Mouse (Mus musculus) liver, postnatal 0 days (tissue): Measurements from ENCODE around the gene Lypd5. TPM values are rescaled to one million over a fixed set of nuclear protein-coding genes. Genes with fewer than 3 reads are reported as not detected.

ENCODE experiments used
- ATAC-seq: fragments of 200-750 bp; cut with Nextera tagmentation; 2 replicates; pipeline ENCODE4 v1.8.0; 2017; ENCODE audit warnings: mild to moderate bottlenecking, moderate library complexity
- DNase-seq: peaks from one replicate; pipeline ENCODE4 v3.0.0-alpha.2; 2016
- H3K27ac ChIP-seq: fragments of 300-500 bp; sonication (generic); 2 replicates; pipeline ENCODE4 v1.5.1; 2014; ENCODE audit warnings: antibody characterized with exemption, moderate library complexity, mild to moderate bottlenecking, low read depth
- H3K27me3 ChIP-seq: fragments of 300-500 bp; sonication (generic); 2 replicates; pipeline ENCODE4 v1.6.1; 2014; ENCODE audit warnings: low read length, control low read depth, mixed read lengths; ENCODE audit not compliant: insufficient read depth
- H3K36me3 ChIP-seq: fragments of 300-500 bp; sonication (generic); replicated peaks from 2 replicates; pipeline ENCODE4 v1.6.1; 2014; ENCODE audit warnings: mild to moderate bottlenecking, control low read depth, low read length, moderate library complexity, mixed read lengths; ENCODE audit not compliant: insufficient read depth
- H3K4me1 ChIP-seq: fragments of 300-500 bp; sonication (generic); 2 replicates; pipeline ENCODE4 v1.6.1; 2014; ENCODE audit warnings: antibody characterized with exemption, mild to moderate bottlenecking, control low read depth; ENCODE audit not compliant: insufficient read depth
- H3K4me2 ChIP-seq: fragments of 300-500 bp; sonication (generic); 2 replicates; pipeline ENCODE4 v1.6.1; 2014; ENCODE audit warnings: low read depth, mild to moderate bottlenecking, low read length, moderate library complexity, mixed read lengths
- H3K4me3 ChIP-seq: fragments of 300-500 bp; sonication (generic); 2 replicates; pipeline ENCODE4 v1.5.1; 2014; ENCODE audit warnings: low read depth, low read length
- H3K9ac ChIP-seq: fragments of 300-500 bp; sonication (generic); replicated peaks from 2 replicates; pipeline ENCODE4 v1.6.1; 2014; ENCODE audit warnings: mild to moderate bottlenecking, moderate library complexity
- H3K9me3 ChIP-seq: fragments of 300-500 bp; sonication (generic); 2 replicates; pipeline ENCODE4 v1.6.1; 2016; ENCODE audit warnings: mild to moderate bottlenecking, control low read depth, low read length, mixed read lengths
- CTCF ChIP-seq: sonication (generic); IDR thresholded peaks from 2 replicates; pipeline ENCODE4 v1.5.1; 2016; ENCODE audit warnings: antibody characterized with exemption, low read depth
- EP300 ChIP-seq: IDR thresholded peaks from 2 replicates; pipeline ENCODE4 v1.6.1; 2016; ENCODE audit warnings: antibody characterized with exemption, low read depth, mild to moderate bottlenecking
- WGBS: fragments of 180-500 bp; shearing (Covaris S2); extraction: QIAGEN DNeasy Blood & Tissue Kit; methylation state at CpG from one replicate; pipeline ENCODE4 v1.1.7; 2014; ENCODE audit not compliant: insufficient replicate concordance; 5-methylcytosine and 5-hydroxymethylcytosine counted together
- polyA plus RNA-seq: library from polyadenylated mRNA; unstranded; fragments of >200 nt; fragmentation: Nextera tagmentation; extraction: Ambion mirVana; gene quantifications from 2 replicates; pipeline ENCODE4 v1.2.1, GENCODE M21; 2015

Gene Lypd5
- polyA plus RNA-seq, result 0.06 TPM in 1 of 2 replicates, not detected in the other

GRCm38 (mm10) chr7:24348896-24349295 is at the start of gene Lypd5:
Lypd5 (plus strand) TSS chr7:24349196.
- H3K4me3 ChIP-seq, result no peak within 1 kb of the TSS

GRCm38 (mm10) chr7:24299823-24300481 is 49.0 kb upstream of the Lypd5 start:
- Histone ChIP-seq H3K4me1 (peaks cover 15% of the 10 kb centered on the region), H3K9me3 (no peaks in the 10 kb centered on the region), H3K9ac (peak overlapping the region; percentile 3; the same call in 1 of the 2 replicates), H3K27me3 (0 out of 2 replicates have a peak, but pooled peaks cover 4% of the 10 kb centered on the region), H3K4me2 (peak overlapping the region; percentile 98), H3K27ac (no peak overlapping the region), H3K4me3 (peak overlapping the region; percentile 79), H3K36me3 (no peaks in the 10 kb centered on the region)
- TF ChIP-seq CTCF (no peak), EP300 (no peak)
- WGBS, result 4% methylated on average over 18 of the region's 18 CpGs
- DNase-seq (no peak), ATAC-seq (peak; percentile 21; the same call in 1 of the 2 replicates)

More at GRCm38 (mm10) chr7:24348896-24349295, at the start of gene Lypd5:
- Histone ChIP-seq H3K36me3 (no peaks in the 10 kb centered on the region), H3K27me3 (no peaks in the 10 kb centered on the region), H3K9ac (no peak within 1 kb of the TSS), H3K9me3 (no peaks in the 10 kb centered on the region), H3K4me2 (no peak within 1 kb of the TSS), H3K27ac (no peak within 1 kb of the TSS), H3K4me1 (no peaks in the 10 kb centered on the region)
- DNase-seq (no peak), ATAC-seq (no peak)
- 38% methylated on average over 6 of the region's 6 CpGs for WGBS
- TF ChIP-seq EP300 (no peak), CTCF (no peak)

- peak; percentile 73 for DNase-seq
- WGBS, result 4% methylated on average over 13 of the region's 13 CpGs
- H3K27me3 ChIP-seq, result 0 out of 2 replicates have a peak, but pooled peaks cover 4% of the 10 kb centered on the region
Observed at GRCm38 (mm10) chr7:24300771-24301282, 48.2 kb upstream of the Lypd5 start, which contains the start of gene Zfp61. Zfp61 (minus strand) TSS chr7:24301232.

GRCm38 (mm10) chr7:24315726-24316566 is 33.0 kb upstream of the Lypd5 start:
- DNase-seq, result no peak
- 28% methylated on average over 28 of the region's 29 CpGs for WGBS
- peak; percentile 47 for ATAC-seq

More at GRCm38 (mm10) chr7:24300771-24301282, 48.2 kb upstream of the Lypd5 start, which contains the start of gene Zfp61:
- Histone ChIP-seq H3K4me2 (peak within 1 kb of the TSS; percentile 98), H3K27ac (no peak within 1 kb of the TSS), H3K4me1 (peaks cover 15% of the 10 kb centered on the region), H3K9me3 (no peaks in the 10 kb centered on the region), H3K4me3 (peak within 1 kb of the TSS; percentile 79), H3K36me3 (no peaks in the 10 kb centered on the region), H3K9ac (peak within 1 kb of the TSS; percentile 18; the same call in 1 of the 2 replicates)
- ATAC-seq, result peak; percentile 48; the same call in 1 of the 2 replicates
- TF ChIP-seq CTCF, result no peak
- no peak for TF ChIP-seq EP300

GRCm38 (mm10) chr7:24316567-24317092 is 32.4 kb upstream of the Lypd5 start, which contains the start of gene Zfp94:
Zfp94 (minus strand) TSS chr7:24316666.
- Histone ChIP-seq H3K4me1 (peaks cover 13% of the 10 kb centered on the region), H3K4me2 (peak within 1 kb of the TSS; percentile 81), H3K27ac (peak within 1 kb of the TSS; percentile 52), H3K36me3 (no peaks in the 10 kb centered on the region), H3K9me3 (no peaks in the 10 kb centered on the region), H3K9ac (peak within 1 kb of the TSS; percentile 36), H3K27me3 (no peaks in the 10 kb centered on the region), H3K4me3 (peak within 1 kb of the TSS; percentile 55)
- under 1% methylated on average over 33 of the region's 33 CpGs for WGBS
- peak; percentile 98 for ATAC-seq
- DNase-seq, result peak; percentile 91
- TF ChIP-seq EP300 (no peak), CTCF (no peak)

More at GRCm38 (mm10) chr7:24315726-24316566, 33.0 kb upstream of the Lypd5 start:
- no peaks in the 10 kb centered on the region for H3K36me3 ChIP-seq
- TF ChIP-seq CTCF (no peak), EP300 (no peak)
- H3K4me3 ChIP-seq, result peak overlapping the region; percentile 55
- no peaks in the 10 kb centered on the region for H3K27me3 ChIP-seq
- peak overlapping the region; percentile 81 for H3K4me2 ChIP-seq
- H3K27ac ChIP-seq, result no peak overlapping the region
- H3K9ac ChIP-seq, result peak overlapping the region; percentile 36
- H3K4me1 ChIP-seq, result peaks cover 13% of the 10 kb centered on the region
- H3K9me3 ChIP-seq, result no peaks in the 10 kb centered on the region
